Mouse (Mus musculus): ENCODE measurements around the gene Zbtb25. TPM values are rescaled to one million over a fixed set of nuclear protein-coding genes. Genes with fewer than 3 reads are reported as not detected.

Gene Zbtb25
- polyA plus RNA-seq, 1 experiment from 2014 or later, result 20.6 TPM

DNA sequence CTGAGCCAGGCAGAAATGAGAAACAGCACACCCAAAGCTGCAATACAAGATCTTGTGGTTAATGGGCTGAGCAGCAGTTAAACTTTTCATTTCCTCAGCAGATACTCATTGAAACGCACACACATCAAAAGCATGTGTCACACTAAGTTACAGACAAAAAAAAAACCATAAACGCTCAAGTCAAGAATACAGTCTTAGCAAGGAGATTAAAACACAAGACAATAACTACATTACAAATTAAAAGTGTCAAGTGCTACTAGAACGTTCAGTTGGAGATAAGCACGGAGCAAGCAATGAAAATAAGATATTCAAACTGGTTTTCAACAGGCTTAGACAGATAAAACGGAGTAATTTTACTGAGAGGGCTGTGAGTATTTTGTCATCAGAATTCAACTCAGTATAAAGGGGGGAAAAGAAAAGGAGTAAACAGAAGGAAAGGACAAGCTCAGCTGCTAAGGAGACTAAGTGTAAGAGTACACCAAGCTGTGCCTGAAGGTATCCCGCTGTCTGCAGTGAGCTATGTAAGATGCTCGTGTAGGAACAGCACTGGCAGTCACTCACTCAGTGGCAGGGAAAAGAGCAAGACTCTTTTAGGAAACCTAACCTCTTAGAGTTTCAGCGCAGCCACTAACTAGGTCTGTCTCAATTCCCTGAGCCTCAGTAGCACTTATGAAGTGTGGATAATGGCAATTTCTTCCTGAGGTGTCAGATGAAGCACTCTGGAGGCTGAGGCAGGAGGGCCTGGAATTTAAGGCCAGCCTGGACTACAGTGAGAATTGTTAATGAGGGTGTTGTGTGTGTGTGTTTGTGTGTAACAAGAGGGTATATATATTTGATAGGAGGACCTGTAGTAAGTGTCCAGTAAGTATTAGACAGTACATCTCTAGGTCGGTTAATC is 7.7 kb downstream of the Zbtb25 start:
- no peak overlapping the region for H3K27ac ChIP-seq
- WGBS, result 76% methylated on average over 9 of the region's 9 CpGs
- 0 out of 2 replicates have a peak, but pooled peaks cover 3% of the 10 kb centered on the region for H3K36me3 ChIP-seq
- no peaks in the 10 kb centered on the region for H3K27me3 ChIP-seq
- H3K4me2 ChIP-seq (replicated peaks), result no peak overlapping the region
- 0 out of 2 replicates have a peak, but pooled peaks cover 2% of the 10 kb centered on the region for H3K4me1 ChIP-seq
- no peaks in the 10 kb centered on the region for H3K9me3 ChIP-seq (replicated peaks)
- H3K4me3 ChIP-seq, result no peak overlapping the region
- H3K9ac ChIP-seq, result no peak overlapping the region
- no peak for ATAC-seq (ENCODE audit: low FRiP score)

DNA sequence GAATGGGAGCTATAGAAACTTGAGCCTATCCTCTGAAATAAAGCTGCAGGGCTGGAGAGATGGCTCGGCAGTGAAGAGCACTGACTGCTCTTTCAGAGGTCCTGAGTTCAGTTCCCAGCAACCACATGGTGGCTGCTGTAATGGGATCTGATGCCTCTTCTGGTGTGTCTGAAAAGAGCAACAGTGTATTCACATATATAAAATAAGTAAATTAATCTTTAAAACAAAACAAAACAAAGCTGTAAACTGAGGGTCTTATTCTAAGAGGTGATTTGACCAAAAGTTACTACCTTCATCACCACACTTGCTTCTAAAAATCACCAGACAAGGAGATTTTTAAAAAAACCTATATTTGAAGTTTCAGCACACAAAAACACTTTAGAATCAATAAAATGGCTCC is 8.5 kb downstream of the Zbtb25 start:
- no peak for ATAC-seq (ENCODE audit: low FRiP score)

DNA sequence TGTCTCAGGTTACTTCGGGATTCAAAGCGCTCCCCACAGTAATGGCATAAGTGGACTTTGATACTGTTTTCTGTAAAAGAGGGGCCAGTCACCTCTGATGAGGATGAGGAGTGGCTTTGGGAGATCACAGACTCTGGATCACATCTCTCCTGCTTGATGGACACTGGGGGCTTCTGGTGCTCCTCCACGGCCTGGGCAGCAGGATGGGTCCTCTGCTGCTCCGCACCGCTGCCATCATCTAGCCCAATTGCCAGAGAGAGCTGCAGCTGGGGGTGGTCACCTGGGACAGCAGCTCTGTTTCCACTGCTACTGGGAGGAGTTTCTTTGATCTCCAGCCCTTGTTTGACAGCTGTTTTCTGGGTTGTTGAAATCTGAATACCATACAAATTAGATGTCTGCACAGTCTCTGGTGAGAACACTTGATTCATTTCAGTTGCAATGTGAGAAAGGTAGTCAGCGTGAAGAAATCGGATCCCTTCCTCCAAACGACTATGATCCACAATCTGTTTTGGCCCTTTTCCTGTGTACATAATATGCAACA is 19.7 kb downstream of the Zbtb25 start:
- no peak overlapping the region for H3K27ac ChIP-seq
- 73% methylated on average over 8 of the region's 8 CpGs for WGBS
- no peaks in the 10 kb centered on the region for H3K27me3 ChIP-seq
- no peaks in the 10 kb centered on the region for H3K9me3 ChIP-seq (replicated peaks)
- no peak overlapping the region for H3K9ac ChIP-seq
- H3K4me1 ChIP-seq, result no peaks in the 10 kb centered on the region
- no peak for ATAC-seq (ENCODE audit: low FRiP score)
- no peak overlapping the region for H3K4me2 ChIP-seq (replicated peaks)
- H3K4me3 ChIP-seq, result no peak overlapping the region
- H3K36me3 ChIP-seq, result peaks cover 46% of the 10 kb centered on the region

More for the DNA sequence above, 8.5 kb downstream of the Zbtb25 start:
- H3K9ac ChIP-seq, result no peak overlapping the region
- no peak overlapping the region for H3K4me2 ChIP-seq (replicated peaks)
- H3K4me1 ChIP-seq, result 0 out of 2 replicates have a peak, but pooled peaks cover 2% of the 10 kb centered on the region
- H3K27me3 ChIP-seq, result no peaks in the 10 kb centered on the region
- no peak overlapping the region for H3K4me3 ChIP-seq
- H3K36me3 ChIP-seq, result 0 out of 2 replicates have a peak, but pooled peaks cover 3% of the 10 kb centered on the region
- no peaks in the 10 kb centered on the region for H3K9me3 ChIP-seq (replicated peaks)
- 31% methylated on average over 1 of the region's 1 CpGs for WGBS
- H3K27ac ChIP-seq, result no peak overlapping the region

DNA sequence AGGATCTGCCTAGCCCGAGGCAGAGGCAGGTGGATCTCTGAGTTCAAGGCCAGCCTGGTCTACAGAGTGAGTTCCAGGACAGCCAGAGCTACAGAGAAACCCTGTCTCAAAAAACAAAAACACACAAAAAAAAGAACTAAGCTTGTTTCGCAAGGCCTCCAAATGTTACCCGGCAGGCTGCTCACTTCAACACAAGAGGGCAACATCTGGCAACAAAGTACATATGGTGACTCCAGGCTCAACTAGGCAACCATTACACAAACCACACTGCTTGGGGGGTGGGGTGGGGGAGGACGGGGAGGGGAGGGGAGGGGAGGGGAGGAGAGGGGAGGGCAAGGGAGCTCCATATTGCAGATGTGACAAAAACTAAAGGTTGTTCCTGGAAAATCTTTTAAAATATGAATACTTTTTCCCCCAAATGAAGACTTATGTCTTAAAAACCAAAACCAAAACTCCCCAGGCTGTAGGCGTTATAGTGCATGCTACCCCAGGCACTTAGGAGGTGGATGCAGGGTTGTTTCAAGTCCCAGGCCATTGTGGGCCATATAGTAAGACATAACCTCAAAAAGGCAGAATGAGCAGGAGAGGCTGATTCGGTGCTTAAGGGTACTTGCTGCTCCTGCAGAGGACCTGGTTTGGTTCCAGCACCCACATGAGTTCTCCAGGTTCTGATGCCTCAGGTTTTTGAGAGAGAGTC is 23.5 kb downstream of the Zbtb25 start:
- 89% methylated on average over 5 of the region's 6 CpGs for WGBS
- peaks cover 31% of the 10 kb centered on the region for H3K36me3 ChIP-seq
- no peak overlapping the region for H3K9ac ChIP-seq
- ATAC-seq (ENCODE audit: low FRiP score), result no peak
- no peaks in the 10 kb centered on the region for H3K4me1 ChIP-seq
- no peak overlapping the region for H3K27ac ChIP-seq
- H3K4me2 ChIP-seq (replicated peaks), result no peak overlapping the region
- no peaks in the 10 kb centered on the region for H3K9me3 ChIP-seq (replicated peaks)
- H3K4me3 ChIP-seq, result no peak overlapping the region
- no peaks in the 10 kb centered on the region for H3K27me3 ChIP-seq

DNA sequence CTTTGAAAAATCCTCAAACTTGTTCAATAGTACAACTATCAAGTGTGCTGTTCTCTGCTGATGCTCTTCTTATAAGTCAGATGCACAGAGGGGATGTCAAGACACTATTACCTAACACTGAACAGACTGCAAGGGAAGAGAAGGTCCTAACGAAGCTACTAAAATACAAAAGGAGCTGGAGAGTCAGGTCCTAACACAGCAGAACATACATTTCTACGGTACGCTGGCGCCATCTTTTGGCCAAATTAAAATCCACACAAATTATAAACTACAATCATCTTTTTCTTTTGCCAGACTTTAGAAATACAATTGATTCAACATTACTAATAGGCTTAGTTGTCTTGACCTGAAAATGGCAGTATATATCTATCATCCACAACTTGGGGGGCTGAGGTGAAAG is 28.3 kb downstream of the Zbtb25 start:
- Histone ChIP-seq H3K4me2 (replicated peaks) (no peak overlapping the region), H3K9me3 (replicated peaks) (no peaks in the 10 kb centered on the region), H3K4me3 (no peak overlapping the region), H3K9ac (no peak overlapping the region), H3K4me1 (no peaks in the 10 kb centered on the region), H3K36me3 (peaks cover 4% of the 10 kb centered on the region; the same call in 1 of the 2 replicates), H3K27me3 (no peaks in the 10 kb centered on the region), H3K27ac (no peak overlapping the region)
- WGBS, result 7% methylated on average over 4 of the region's 4 CpGs
- ATAC-seq (ENCODE audit: low FRiP score), result no peak

DNA sequence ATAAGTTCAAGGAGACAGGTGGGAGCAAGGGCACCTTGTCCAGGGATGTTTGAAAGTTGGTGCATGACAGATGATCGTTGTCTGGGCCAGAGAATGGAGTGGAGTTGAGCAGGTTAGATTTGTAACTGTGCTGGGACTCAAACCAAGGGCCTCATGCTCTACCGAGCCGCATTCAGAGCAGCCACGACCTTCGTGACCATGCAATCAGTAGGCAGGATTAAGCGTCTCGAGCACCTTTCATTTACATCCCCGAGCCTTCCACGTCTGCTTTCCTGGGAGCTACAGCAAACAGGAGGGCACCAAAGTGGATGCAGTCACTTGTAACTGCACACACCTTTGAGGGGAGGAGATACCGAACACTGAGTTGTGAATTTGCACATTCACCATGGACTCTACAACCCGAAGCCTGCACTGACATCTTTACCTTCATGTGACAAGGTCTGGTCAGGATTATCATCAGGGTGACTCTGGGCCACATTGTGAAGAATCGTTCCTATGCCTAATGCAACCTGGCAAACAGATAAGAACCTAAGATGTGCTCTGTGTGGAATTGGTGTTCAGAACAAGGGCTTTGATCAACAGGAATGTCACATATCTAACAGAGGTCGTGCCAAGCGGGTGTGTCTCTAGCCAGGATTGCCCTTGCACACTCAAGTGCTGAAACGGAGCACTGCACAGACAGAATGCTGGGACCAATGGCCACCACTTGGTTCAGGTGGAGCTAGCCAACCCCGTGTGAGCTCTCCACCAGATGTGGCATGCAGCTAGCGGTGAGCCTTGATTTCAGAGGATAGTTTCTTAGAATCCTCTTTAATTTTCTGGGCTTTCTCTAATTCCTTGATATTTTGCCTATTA is 33.1 kb downstream of the Zbtb25 start:
- Histone ChIP-seq H3K4me1 (no peaks in the 10 kb centered on the region), H3K36me3 (no peaks in the 10 kb centered on the region), H3K4me2 (replicated peaks) (no peak overlapping the region), H3K9ac (no peak overlapping the region), H3K27ac (no peak overlapping the region), H3K27me3 (no peaks in the 10 kb centered on the region), H3K9me3 (replicated peaks) (no peaks in the 10 kb centered on the region), H3K4me3 (no peak overlapping the region)
- WGBS, result 83% methylated on average over 17 of the region's 17 CpGs
- no peak for ATAC-seq (ENCODE audit: low FRiP score)

DNA sequence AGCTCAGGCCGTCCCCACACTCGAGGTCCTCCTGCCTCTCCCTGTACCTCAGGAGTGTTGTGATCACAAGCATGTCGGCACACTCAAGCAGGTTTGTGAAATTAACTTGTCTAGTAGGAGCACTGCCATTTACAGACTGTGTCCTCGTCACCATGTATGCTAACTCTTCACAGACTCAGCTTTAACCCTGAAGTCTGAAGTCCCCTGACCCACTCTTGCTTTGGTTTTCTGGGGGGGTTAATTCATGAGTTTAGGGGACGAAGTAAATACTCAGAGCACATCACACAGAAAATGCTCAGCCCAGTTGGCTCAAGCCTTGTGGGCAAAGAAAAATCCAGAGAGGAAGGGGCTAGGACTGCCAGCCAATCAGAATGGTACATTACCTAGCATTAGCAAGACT is 33.8 kb downstream of the Zbtb25 start:
- H3K27me3 ChIP-seq, result no peaks in the 10 kb centered on the region
- H3K4me1 ChIP-seq, result no peaks in the 10 kb centered on the region
- H3K27ac ChIP-seq, result no peak overlapping the region
- no peak overlapping the region for H3K4me3 ChIP-seq
- no peaks in the 10 kb centered on the region for H3K9me3 ChIP-seq (replicated peaks)
- H3K4me2 ChIP-seq (replicated peaks), result no peak overlapping the region
- WGBS, result 87% methylated on average over 5 of the region's 5 CpGs
- H3K36me3 ChIP-seq, result no peaks in the 10 kb centered on the region
- no peak overlapping the region for H3K9ac ChIP-seq
- ATAC-seq (ENCODE audit: low FRiP score), result no peak

DNA sequence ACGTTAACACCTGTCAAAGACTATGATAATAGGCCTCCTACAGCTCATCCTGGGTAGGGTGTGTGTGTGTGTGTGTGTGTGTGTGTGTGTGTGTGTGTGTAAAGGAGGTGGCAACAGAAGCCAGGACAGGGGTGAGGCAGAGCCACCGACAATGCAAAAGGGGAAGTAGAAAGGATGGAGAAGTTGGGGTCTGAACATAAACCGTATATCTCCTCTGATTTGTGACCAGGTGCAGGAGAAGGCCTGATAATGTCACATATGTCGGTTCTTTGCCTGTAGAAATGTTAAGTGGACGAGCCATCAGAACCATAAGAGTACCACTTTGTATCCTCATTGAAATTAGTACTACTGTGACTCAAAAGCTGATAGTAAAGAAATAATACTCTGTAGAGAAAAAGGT is 35.7 kb downstream of the Zbtb25 start:
- no peak for ATAC-seq (ENCODE audit: low FRiP score)
- Histone ChIP-seq H3K4me3 (no peak overlapping the region), H3K36me3 (peaks cover 2% of the 10 kb centered on the region; the same call in 1 of the 2 replicates), H3K27me3 (no peaks in the 10 kb centered on the region), H3K9me3 (replicated peaks) (no peaks in the 10 kb centered on the region), H3K27ac (no peak overlapping the region), H3K4me1 (no peaks in the 10 kb centered on the region), H3K4me2 (replicated peaks) (no peak overlapping the region), H3K9ac (no peak overlapping the region)
- WGBS, result 95% methylated on average over 5 of the region's 5 CpGs

DNA sequence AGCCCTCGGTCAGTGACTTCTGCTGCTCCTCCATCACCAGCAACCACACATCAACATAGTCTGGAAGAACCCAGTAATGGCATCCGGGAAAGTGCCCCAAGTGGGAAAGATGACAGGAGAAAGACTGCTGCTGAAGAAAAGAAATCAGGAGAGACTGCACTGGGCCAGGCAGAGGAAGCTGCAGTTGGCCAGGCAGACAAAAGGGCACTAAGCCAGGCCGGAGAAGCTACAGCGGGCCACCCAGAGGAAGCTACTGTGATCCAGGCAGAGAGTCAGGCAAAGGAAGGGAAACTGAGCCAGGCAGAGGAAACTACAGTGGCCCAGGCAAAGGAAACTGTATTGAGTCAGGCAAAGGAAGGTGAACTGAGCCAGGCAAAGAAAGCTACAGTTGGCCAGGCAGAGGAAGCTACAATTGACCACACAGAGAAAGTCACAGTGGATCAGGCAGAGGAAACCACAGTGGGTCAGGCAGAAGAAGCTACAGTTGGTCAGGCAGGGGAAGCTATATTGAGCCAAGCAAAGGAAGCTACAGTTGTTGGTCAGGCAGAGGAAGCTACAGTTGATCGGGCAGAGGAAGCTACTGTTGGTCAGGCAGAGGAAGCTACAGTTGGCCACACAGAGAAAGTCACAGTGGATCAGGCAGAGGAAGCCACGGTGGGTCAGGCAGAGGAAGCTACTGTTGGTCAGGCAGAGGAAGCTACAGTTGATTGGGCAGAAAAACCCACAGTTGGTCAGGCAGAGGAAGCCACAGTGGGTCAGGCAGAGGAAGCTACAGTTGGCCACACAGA is 40.6 kb downstream of the Zbtb25 start:
- no peaks in the 10 kb centered on the region for H3K4me1 ChIP-seq
- no peak overlapping the region for H3K4me3 ChIP-seq
- peaks cover 6% of the 10 kb centered on the region; the same call in 1 of the 2 replicates for H3K27me3 ChIP-seq
- no peaks in the 10 kb centered on the region for H3K9me3 ChIP-seq (replicated peaks)
- H3K36me3 ChIP-seq, result peaks cover 8% of the 10 kb centered on the region; the same call in 1 of the 2 replicates
- 95% methylated on average over 6 of the region's 6 CpGs for WGBS
- no peak overlapping the region for H3K9ac ChIP-seq
- no peak overlapping the region for H3K4me2 ChIP-seq (replicated peaks)
- no peak overlapping the region for H3K27ac ChIP-seq
- no peak for ATAC-seq (ENCODE audit: low FRiP score)

DNA sequence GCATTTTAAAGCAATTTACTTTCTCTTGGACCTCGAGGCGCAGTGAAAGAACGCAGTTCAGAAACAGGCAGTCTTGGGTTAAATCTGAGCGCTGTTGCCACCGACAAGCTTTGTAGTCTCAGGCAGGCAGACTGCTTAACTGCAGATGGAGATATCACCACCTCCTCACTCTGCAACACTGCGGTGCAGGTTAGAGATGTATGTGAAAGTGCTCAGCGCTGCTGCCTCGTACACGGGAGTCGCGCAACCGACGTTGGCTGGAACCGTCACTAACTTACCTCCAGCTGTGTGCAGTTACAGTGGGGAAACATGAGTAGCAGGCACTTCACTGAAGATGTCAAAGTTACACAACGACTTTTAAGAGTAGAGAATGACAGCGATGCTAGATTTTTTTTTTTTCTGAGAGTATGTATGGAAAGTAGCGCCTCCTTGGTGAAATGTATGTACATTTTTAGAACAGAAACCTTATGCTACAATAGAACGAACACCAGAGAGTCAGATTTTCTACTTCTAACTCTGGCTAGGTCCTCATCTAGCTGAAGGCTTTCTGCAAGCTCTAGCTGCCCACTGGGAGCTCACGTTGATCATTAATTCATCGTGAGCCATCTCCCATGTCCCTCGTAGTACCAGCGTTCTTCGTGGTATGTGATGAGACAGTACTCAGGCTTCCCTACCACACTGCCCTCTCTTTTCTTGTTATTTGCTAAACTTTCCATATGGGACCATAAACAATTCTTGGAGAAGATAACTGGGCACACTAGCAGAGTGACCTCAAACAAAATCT is 42.8 kb downstream of the Zbtb25 start:
- no peak overlapping the region for H3K4me2 ChIP-seq (replicated peaks)
- H3K4me1 ChIP-seq, result no peaks in the 10 kb centered on the region
- WGBS, result 90% methylated on average over 23 of the region's 23 CpGs
- H3K27ac ChIP-seq, result no peak overlapping the region
- ATAC-seq (ENCODE audit: low FRiP score), result no peak
- no peak overlapping the region for H3K4me3 ChIP-seq
- peaks cover 6% of the 10 kb centered on the region; the same call in 1 of the 2 replicates for H3K27me3 ChIP-seq
- no peak overlapping the region for H3K9ac ChIP-seq
- H3K36me3 ChIP-seq, result peaks cover 8% of the 10 kb centered on the region; the same call in 1 of the 2 replicates
- H3K9me3 ChIP-seq (replicated peaks), result no peaks in the 10 kb centered on the region
